Mouse (Mus musculus) MN1 (cell line): ENCODE results near the gene Ezr.
A peak's percentile ranks its signal among the peaks of the same experiment; 100 is the strongest.

Source experiments
- DNase-seq: peaks from one replicate; pipeline ENCODE4 v3.0.0-alpha.2; 2016; ENCODE audit warnings: low spot score

Ezr gene

DNA sequence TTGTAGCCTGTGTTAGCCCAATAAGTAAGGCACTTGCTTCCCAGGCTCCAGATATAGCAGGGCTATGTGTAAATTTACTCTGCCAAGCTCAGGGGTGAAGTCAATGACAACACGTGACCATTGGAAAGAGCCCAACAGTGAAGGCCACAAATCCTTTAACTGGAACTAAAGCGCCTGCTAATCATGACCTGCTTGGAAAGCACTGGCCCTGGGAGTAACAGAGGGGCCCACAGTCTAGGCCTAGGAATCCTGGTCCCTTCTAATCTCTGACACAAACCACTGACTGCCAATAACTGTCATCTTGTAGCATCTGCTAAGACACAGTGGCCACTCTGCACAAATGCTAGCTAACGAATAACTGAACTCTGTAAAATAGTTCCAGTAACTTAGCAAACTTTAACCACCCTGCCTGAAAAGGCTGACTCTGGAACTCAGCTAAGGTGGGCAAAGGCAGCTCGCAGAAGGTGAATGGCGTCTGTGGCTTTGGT lies 14.2 kb downstream of the Ezr start:
- DNase-seq, result no peak

DNA sequence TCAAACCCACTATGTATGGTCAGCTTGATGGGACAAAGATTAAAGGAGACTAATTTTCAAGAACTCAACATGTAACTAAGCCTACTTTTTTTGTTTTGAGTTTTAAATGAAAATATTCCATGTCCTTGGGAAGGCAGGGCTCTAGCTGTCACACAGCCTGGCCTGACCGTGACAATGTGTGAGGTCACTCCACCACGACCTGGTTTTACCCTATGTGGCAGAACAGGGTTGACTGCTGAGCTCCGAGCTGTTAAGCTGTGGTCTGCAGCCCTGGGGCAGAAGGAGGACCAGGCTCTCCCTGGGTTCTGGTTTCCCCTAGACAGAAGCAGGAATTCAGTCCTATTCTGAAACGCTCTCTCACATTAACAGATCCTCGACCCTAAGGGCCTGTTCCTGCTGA lies 14.8 kb downstream of the Ezr start:
- no peak for DNase-seq

DNA sequence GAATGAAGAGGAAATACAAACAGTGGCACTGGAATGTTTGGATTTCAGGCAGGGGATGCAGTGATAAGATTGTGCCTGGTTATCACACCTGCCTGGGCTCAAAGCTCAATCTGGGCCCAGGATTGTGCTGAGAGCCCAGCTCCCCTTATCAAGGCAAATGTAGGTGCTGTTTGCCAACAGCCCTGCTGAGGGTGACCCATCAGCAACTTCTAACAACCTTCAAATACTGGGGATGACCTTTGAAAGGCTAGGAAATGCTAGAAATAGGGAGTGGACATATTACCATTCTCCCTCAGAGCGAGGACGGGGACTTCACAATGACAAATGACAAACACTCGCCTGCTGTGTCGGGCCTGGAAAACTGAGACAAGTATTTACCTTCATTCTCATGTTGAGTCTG lies 15.8 kb downstream of the Ezr start:
- DNase-seq, result no peak

DNA sequence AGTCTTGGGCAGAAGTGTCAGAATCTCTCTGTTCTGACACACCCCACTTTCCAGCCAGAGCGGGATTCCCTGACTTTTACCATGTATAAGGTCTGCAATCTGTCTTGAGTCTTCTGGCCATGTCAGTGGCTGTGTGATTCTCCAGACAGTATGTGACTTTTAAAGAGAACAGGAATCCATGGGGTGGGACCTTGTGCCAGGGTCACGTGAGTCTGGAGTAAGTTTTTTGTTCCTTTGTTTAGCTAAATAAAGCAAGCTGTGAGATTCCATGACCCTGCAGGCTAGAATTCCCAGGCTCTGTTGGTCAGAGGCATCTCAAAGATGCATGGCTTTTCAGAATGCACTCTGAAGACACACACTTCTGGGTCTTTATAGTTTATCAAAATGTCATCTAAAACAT lies 16.7 kb downstream of the Ezr start:
- DNase-seq, result no peak

DNA sequence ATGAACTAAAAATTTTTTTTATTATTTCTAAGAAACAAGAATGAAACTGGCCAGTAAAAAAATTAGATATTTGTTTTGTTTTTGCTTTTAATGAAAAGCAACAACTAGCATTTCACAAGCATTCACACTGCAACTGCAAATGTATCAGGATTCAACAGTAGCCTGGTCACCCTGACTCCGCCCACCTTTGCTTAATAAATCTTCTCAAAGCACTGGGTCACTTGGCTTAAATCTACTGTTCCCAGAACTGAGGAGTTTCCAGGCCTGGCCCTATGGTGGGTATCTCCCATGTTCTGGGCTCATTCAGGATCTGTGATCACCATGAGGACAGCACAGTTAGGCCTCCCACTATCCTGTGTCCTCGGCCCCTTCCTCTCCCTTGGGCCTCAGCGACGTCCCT lies 17.9 kb downstream of the Ezr start:
- no peak for DNase-seq

DNA sequence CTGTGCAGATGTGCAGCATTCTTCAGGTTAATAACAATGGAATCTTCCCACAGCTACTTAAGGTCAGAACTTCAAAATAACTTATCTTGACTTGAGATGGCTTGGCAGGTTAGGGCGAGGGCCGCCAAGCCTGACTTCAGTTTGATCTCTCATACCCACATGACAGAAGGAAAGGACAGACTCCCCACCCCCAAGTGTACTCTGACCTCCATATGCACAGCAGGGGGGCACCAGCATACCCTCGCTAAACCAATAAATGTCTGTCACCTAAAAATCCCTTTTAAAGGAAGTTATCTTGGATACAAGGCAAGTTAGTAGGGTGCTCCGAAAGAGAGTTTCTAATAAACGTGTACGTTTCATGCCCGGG lies 18.4 kb downstream of the Ezr start:
- DNase-seq, result no peak

DNA sequence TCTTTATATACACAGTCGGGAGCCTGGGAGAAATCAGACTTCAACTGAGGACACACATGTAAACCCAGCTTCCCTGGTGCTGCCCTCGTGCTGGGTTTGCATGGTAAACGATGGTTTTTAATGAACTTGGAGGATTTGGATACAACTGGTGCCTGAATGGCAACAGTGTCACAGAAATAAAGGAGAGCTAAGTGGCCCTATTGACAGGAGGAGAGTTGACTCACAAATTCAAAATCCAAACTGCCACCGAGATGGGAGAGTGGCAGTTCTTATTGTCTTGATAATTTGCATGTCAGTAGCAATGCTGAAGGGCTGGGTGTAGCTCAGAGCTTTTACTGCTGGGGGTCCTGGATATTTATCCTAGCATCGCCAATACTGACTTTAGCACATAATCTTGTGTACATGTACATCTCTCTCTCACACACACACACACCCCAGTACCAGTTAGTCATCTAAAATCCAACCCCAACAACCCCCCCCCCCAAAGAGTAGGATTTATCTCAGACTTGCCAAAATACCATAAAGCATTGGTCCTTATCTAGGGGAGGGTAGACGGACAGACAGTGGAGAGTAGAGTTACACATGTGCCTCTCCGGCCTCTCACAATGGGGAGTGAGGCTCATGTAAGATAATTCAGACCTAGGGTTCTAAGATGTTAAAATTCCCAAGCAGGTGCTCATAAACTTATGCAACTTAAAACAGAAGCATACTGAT lies 18.9 kb downstream of the Ezr start:
- DNase-seq, result no peak

DNA sequence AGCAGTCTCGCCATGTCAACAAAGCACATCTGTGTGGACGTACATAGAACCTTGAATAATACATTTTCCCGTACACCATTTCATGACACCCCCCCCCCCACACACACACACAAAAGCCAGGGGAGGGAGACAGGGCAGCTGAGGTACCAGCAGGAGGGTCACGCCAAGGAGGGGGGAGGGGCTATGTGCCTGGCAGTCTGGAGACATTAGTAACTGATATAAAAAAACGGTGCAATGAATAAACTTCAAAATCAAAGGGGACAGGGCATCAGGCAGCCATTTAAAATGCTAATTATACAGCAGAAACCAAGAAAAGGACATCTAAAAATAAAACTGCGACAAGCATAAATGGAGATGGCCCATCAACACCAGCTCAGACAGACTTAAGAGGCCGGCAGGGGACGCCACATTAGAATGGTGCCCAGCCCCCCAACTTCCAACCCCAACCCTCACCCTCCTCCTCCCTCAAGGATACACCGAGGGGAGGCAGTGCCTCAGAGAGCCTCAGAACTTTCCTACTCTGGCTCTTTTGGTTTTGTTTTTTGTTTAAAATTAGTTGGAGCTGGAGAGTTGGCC lies 22.8 kb downstream of the Ezr start:
- no peak for DNase-seq

DNA sequence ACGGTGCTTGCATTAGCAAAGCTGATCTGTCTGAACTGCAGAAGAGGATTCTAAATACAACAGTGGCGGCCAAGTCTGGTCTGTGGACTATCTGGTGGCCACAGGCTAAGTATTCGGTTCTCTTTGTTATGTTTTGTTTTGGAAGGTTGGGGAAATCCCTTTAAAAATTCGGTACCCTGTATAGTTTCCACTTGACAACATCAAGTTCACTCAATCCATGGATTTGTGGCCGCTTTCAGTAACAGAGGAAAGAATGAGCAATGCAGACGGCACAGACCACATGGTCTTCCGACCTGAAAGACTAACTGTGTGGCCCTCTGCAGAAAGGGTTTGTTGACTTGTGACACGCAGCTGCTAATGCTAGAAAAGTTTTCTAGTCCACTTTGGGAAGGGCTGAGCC lies 23.7 kb downstream of the Ezr start:
- DNase-seq, result no peak

DNA sequence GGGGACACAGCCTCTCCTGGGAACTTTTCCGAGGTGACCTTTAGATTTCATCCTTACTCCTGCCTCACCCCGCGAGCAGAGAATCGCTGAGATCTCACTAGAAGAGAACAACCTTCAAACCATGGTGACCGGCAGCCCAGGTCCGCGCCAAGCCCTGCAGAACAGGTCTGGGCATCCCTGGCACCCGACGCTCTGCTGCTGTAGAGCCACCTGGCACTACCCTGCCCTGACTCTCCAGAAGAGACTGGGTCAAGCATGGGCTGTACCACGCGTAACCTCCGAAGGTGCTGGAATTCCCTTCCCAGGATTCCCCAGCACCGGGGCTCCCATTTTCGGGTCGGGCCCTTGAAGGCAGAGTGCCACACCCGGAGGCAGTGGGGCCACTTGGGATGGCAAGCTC lies 24.7 kb downstream of the Ezr start:
- no peak for DNase-seq

DNA sequence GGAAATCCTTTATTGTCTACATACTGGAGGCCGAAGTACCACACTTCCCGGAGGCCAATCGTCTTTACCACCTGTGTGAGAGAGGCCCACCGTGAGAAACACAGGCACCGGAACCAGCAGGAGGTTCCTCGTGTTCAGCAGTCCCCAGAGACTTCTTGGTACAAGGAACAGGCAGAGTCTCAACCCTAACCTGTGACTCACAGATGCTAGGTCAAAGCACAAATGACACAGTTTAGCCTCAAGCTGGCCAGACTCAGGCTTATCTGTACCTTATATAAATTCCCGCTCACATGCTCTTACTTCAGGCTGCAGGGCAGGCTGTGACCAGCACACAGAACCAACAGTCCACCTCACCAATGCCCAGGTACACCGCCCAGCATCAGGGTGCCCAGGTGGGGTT lies 26.7 kb downstream of the Ezr start:
- no peak for DNase-seq

DNA sequence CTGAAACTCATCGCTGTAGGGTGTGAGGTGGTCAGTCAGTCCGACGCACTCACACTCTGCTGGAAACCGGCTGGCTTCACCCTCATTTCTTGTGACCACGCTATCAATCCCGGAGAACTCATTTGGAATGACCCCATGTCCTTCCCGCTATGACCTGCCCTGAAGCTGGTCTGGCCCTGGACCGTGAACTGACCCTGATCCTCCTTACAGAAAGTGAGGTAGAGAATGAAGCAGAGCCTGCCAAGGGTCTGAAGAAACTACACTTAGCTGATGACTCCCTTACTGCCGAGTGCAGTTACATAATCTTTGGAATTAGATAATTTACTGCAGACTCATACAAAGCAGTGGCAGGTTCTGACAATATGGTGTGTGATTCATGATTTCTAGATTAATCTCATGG lies 27.4 kb downstream of the Ezr start:
- no peak for DNase-seq

DNA sequence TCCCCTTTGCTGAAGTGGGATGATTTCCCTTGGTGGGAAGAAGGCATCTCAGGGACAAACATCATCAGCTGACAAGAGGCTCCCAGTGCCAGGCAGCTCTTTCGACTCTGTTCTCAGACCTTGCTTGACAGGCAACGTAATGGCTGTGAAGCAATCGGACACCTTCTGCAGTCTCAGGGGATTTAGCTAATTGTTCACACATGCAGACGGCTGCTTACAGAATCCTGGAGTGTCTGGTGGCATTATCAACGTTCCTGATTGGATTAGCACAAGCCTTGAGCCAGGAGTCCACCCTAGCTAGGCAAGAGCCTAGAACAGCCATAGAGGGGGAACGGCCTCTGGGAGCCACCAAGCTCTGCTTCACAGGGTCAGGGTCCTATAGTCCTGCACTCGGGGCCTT lies 30.2 kb downstream of the Ezr start:
- peak; percentile 84 for DNase-seq

DNA sequence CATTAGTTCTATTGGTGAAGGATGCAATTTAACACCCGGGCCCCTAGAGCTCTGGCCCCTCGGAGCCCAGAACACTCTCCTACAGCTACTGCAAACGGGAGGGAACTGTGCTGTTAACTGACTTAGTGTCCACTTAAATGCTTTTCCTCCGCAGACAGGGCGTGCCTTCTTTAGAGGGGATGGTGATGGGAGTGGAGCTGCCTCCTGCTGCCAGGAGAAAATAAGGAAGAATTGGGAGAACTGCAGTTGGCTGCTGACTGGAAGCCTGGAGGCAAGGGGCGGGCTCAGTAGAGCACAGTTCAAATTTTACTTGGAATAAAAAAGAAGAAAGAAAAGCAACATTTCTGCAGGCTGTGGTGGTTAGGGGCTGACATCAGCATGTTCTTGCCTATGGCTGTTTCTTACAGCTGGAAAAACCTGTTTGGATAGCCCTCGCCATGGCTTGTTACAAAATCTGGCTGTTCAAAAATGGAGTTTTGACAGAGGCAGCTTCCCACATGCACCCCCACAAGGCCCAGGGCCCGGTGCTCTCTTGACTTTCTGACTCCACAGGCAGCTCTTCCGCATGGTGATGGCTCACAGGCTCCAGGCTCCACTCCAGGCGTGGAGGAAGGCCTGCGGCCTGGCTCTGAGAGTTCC lies 31.2 kb downstream of the Ezr start:
- DNase-seq, result no peak

DNA sequence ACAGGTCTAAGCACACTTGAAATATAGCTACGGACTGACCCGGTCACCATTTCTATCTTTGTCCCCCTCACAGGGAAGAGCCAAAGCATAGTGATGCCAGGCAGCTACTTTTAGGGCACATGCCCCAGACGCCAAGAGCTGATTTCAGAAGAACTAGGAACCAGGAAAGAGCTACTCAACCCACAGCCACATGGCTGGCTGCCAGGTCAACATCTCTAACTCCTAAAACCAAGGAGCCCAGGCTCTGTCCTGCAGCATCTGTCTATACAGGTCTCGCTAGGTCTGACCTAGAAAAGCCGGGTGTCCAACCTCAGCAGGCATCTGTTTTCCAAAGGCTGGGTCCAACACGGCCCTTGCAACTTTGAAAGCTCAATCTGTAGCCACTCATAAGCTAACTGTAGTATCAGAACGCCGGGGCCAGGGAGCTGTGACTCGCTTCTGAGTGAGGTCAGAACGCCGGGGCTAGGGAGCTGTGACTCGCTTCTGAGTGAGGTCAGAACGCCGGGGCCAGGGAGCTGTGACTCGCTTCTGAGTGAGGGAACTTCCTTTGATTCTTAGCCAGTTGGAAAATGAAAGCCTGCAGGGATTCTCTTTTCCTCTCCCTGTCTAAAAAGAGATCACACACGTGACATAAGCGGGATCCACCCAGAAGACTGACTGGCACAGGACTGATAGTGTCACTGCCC lies 33.7 kb downstream of the Ezr start:
- DNase-seq, result peak; percentile 57

DNA sequence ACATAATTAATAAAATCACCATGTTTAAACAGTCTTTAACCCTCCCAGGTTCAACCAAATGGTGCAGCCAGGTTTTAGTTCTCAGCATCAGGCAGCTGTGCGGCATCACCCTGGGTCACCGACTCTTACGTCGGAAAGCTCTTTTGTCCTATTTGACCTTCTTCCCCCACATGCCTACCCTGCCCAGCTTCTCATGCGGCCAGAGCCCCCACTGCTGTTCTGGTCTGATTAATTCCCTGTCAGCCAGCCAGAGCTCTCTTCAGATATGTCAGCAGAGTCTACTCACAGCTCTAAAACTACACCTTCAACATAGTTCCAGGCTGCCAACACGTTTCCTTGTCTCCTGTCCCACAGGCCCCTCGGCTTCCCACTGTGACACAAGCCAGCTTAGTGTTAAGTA lies 35.1 kb downstream of the Ezr start:
- DNase-seq, result no peak

DNA sequence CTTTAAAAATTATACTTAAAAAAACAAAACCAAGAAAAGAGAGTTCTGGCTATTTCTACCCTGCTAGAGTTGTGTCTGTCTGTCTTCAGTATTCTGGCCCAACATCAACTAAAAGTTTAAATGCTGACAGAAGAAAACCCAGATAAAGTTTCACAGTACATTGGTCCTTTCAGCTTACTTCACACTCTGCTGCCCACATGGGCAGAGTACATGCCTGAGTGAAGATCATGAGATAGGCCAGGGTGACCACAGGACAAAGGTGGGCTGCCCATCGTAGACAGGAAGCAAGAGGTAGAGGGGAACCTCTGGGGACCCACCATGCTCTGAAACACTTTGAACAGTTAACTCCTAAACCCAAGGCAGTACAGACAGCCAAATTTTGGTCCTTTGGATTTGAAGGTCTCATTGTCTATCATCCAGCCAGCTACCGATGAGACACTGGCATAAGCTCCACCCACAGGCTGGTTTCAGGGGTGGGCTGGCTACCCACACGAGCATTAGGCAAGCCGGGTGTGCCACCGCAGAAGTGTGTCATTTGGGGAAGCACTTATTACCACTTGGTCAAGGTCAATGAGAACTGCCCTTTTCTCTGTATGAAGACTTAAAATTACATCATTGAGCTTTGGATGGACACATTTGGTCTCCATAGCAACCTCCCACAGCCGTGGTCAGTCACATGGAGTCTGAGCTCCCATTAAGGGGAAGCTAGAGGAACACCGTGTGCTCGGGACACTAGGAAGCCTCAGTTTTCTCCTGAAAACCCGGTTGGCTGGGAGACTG lies 35.9 kb downstream of the Ezr start:
- no peak for DNase-seq

DNA sequence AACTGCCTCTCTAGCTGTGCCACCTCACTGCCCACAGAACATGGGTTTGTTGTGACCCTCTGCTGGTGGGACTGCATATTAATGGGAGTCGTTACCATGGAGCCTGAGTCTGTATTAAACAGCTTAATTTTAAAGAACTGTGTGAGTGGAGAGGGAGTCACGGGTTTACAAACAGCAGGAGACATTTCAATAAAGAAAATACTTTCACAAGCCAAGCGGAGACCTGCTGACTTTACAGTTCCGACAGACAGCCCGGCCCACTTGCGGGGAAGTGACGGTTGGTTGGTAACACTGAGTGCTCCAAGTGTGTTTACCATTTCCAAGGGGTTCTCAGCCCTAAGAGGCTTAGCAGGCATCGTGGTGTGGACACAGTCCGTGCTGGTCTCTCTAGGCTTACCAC lies 36.6 kb downstream of the Ezr start:
- no peak for DNase-seq

DNA sequence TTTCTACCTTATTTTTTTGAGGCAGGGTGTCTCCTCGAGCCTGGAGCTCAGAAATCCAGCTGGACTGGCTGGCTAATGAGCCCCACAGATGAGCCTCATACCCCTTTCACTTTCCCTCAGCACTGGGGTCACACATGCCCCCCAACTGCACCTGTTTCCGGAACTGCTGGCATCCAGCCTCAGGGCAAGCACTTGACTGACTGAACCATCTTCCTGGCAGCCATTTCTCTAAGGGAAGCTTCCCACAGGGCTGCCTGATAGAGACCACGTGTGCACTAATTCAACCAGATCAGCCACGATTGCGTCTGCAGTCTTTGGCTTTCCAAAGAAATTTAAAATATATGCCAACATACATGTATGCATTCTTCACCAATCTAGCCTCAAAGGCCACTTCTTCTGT lies 37.1 kb downstream of the Ezr start:
- DNase-seq, result no peak

DNA sequence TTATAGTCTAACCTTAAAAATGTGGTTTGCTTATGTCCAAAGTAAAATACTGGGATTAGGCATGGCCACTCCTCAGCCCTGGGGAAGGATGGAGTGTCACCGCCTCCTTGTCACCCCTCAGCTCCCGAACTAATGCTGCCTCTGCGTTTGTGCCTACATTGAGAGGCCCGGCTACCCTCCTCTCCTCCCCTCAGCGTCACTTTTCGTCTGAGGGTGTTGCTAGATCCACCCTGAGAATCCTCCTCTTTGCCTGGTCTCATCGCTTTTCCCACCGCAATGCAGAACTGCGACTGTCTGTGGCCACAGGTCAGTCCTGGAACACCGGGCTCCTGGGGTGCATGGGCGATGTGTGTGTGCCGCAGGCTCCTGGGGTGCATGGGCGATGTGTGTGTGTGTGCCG lies 37.7 kb downstream of the Ezr start:
- no peak for DNase-seq

DNA sequence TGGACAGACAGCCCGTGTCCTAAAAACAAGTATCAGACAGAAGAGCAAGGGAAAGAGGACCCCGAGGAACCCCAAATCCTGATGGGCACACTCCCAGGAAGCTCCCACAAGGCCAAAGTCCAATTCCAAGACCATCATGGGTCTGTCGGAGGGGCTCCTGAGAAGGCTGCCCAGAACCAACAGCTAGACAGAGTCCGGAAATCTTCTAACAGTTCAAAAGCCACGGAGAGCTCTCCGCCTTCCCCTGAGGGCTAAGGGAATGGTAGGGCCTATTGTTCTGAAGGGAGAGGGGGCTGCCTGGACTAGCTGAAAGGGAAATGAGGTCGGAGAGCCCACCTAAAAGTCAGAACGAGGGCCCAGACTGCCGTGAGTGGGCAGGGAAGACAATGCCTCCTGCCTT lies 38.2 kb downstream of the Ezr start:
- DNase-seq, result no peak

DNA sequence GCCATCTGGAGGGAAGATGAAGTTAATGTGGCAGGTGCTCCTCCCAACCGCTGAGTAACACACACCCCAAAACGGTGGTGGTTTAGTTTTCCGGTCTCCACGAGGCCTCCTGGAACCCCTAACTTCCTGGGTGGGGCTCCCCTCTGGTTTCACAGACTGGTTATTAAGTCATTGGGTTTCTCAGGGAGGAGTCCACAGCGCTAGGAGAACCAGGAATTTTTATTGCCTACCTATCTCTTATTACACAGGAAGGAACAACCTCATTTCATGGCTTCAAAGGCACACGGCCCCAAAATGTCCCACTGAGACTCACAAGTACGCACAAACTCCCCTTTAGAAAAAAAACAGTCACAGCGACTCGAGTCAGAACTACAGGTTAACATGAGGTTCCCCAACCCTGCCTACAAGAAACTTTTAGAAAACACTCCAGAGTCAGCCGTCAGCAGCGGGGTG lies 38.8 kb downstream of the Ezr start:
- DNase-seq, result no peak
